Mouse (Mus musculus): ENCODE data around the gene Rps12.

- TF ChIP-seq CTCF (IDR thresholded peaks at IDR 0.05; ENCODE audit: extremely low read depth, insufficient read depth, low read length) (no peak), POLR2A (IDR thresholded peaks at IDR 0.05; ENCODE audit: extremely low read depth, insufficient read depth, low read length) (no peak)
Measured at GRCm38 (mm10) chr10:23780539-23781275, 6.4 kb downstream of the Rps12 start.
